In the genomic region with DNA sequence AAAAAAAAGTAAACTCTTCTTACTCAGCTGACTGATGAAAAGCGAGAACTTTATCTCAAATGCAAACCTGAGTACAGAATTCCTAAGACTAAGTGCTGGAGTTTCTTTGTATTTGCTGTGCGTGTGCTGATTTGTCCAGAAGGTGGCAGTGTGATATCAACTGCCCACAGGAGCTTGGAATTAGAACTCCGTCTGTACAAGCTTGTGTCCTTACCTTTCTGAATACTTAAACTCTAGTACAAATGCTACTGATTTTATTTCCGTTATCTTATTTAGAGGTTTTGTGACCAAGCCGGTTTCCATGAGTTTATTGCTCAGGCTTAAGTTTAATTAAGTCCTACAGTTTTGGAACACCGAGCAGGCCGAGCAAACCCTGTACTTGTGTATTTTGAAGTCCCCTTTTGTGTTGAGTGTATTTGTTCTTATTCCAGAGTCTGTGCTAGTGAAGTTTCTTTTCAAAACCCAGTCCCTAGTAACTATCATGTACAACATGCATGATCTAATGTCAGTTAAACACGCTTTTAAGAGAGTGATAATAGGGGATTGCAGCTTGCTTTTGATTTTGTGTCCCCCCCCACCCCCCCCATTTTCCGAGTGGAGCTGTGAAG, we compare ENCODE assay signal across 8 mouse cellular contexts.
DNase-seq lines count a peak whose midpoint lies in the region; ATAC-seq and TF ChIP-seq lines count a peak whose summit lies in the region.

No protein-coding gene starts in this region.

- WGBS in kidney, embryonic 16.5 days, result 19% methylated on average over 9 of the region's 9 CpGs
- 37% methylated on average over 9 of the region's 9 CpGs for WGBS in liver, embryonic 14.5 days (ENCODE audit: insufficient replicate concordance)

- H3K4me3 ChIP-seq in kidney, embryonic 16.5 days (ENCODE audit: low read length), result no peak overlapping the region
- H3K4me3 ChIP-seq in liver, embryonic 14.5 days (ENCODE audit: insufficient read depth in 1 of 2, low read depth in 2 of 2, low read length in 2 of 2), result no peak overlapping the region

- H3K9me3 ChIP-seq in kidney, embryonic 16.5 days (ENCODE audit: low read length), result no peaks in the 10 kb centered on the region
- no peaks in the 10 kb centered on the region for H3K9me3 ChIP-seq in liver, embryonic 14.5 days (ENCODE audit: control insufficient read depth, low read length)

- peak; percentile 83 for ATAC-seq in kidney, embryonic 16.5 days (ENCODE audit: low FRiP score, low TSS enrichment)
- no peak for ATAC-seq in liver, embryonic 14.5 days (ENCODE audit: insufficient read depth)

- no peak overlapping the region for H3K9ac ChIP-seq in kidney, embryonic 16.5 days (replicated peaks; ENCODE audit: low read length)
- no peak overlapping the region for H3K9ac ChIP-seq in liver, embryonic 14.5 days (replicated peaks)

- DNase-seq in 3134 (ENCODE audit: extremely low read depth, insufficient read length, low spot score), result peak; percentile 60
- peak; percentile 64 for DNase-seq in Muller cell, postnatal 12 days (ENCODE audit: inconsistent ontology term)
- peak; percentile 86 for DNase-seq in embryo, embryonic 10 days (ENCODE audit: low spot score)
- peak; percentile 30 for DNase-seq in gastrocnemius, postnatal 25 days
- peak; percentile 2 to 7 (median 3) for DNase-seq in liver, embryonic 14.5 days (ENCODE audit: low read depth in 3 of 3, low spot score in 3 of 3)
- peak; percentile 15 for DNase-seq in ovary, adult 18-20 months (ENCODE audit: low spot score)
- no peak for DNase-seq in spleen, postnatal 4 days (ENCODE audit: low spot score in 2 of 2)

- peak; percentile 62; the same call in 1 of the 2 replicates for TF ChIP-seq CTCF in liver, embryonic 14.5 days (IDR thresholded peaks at IDR 0.05; ENCODE audit: low read depth)

- peak overlapping the region; percentile 43 for H3K4me2 ChIP-seq in kidney, embryonic 16.5 days (replicated peaks; ENCODE audit: low read depth, low read length)
- H3K4me2 ChIP-seq in liver, embryonic 14.5 days (ENCODE audit: low read depth), result no peak overlapping the region

- peaks cover 12% of the 10 kb centered on the region for H3K4me1 ChIP-seq in kidney, embryonic 16.5 days (ENCODE audit: insufficient read depth, low read length)
- H3K4me1 ChIP-seq in liver, embryonic 14.5 days (replicated peaks; ENCODE audit: control insufficient read depth in 2 of 2, insufficient read depth in 2 of 2, low read length in 1 of 2), result no peaks in the 10 kb centered on the region

- H3K27ac ChIP-seq in kidney, embryonic 16.5 days (ENCODE audit: low read length), result no peak overlapping the region
- no peak overlapping the region for H3K27ac ChIP-seq in liver, embryonic 14.5 days

- no peaks in the 10 kb centered on the region for H3K36me3 ChIP-seq in kidney, embryonic 16.5 days (ENCODE audit: insufficient read depth, low read length)
- no peaks in the 10 kb centered on the region for H3K36me3 ChIP-seq in liver, embryonic 14.5 days (replicated peaks; ENCODE audit: control insufficient read depth, insufficient read depth, low read depth)

- TF ChIP-seq EP300 in liver, embryonic 14.5 days (IDR thresholded peaks at IDR 0.05; ENCODE audit: low read depth), result no peak

- H3K27me3 ChIP-seq in kidney, embryonic 16.5 days (ENCODE audit: insufficient read depth, low read length), result no peaks in the 10 kb centered on the region
- H3K27me3 ChIP-seq in liver, embryonic 14.5 days (ENCODE audit: control insufficient read depth, insufficient read depth, low read length), result no peaks in the 10 kb centered on the region

Comparison
In these comparisons a context has a peak if more than half of its experiments do, and no peak if none do; other contexts are left out.
1. DNase-seq: peak in 3134 (single experiment), Muller cell, postnatal 12 days (single experiment), embryo, embryonic 10 days (single experiment), gastrocnemius, postnatal 25 days (single experiment), liver, embryonic 14.5 days (3 of 3) and ovary, adult 18-20 months (single experiment); none in spleen, postnatal 4 days (0 of 2).